Mouse (Mus musculus) spleen, adult 2 months (tissue): ENCODE data around the gene Spaca6. TPM values are rescaled to one million over a fixed set of nuclear protein-coding genes. Genes with fewer than 3 reads are reported as not detected.

ENCODE experiments used
- DNase-seq, 2 experiments: peaks; one replicate each; pipeline versions ENCODE4 v3.0.0 to v3.0.0-alpha.2; 2012 to 2021; ENCODE audit warnings: low spot score in 2 of 2, low read depth in 1 of 2
- H3K27ac ChIP-seq: fragments of 200-500 bp; 2 replicates; pipeline ENCODE4 v1.5.1; 2012; ENCODE audit warnings: low read length, inconsistent platforms; ENCODE audit not compliant: insufficient read depth
- H3K27me3 ChIP-seq: fragments of 200-500 bp; 2 replicates; pipeline ENCODE4 v1.6.1; 2012; ENCODE audit warnings: mild to moderate bottlenecking, moderate library complexity, low read length, inconsistent platforms; ENCODE audit not compliant: control insufficient read depth, insufficient read depth
- H3K36me3 ChIP-seq: fragments of 200-500 bp; 2 replicates; pipeline ENCODE4 v1.6.1; 2012; ENCODE audit warnings: mild to moderate bottlenecking, low read length, inconsistent platforms; ENCODE audit not compliant: control insufficient read depth, insufficient read depth
- H3K4me1 ChIP-seq: fragments of 200-500 bp; 2 replicates; pipeline ENCODE4 v1.6.1; 2011; ENCODE audit warnings: inconsistent platforms; ENCODE audit not compliant: control insufficient read depth, insufficient read depth, insufficient read length
- H3K4me3 ChIP-seq: fragments of 200-500 bp; 2 replicates; pipeline ENCODE4 v1.5.1; 2011; ENCODE audit warnings: mild to moderate bottlenecking, inconsistent platforms; ENCODE audit not compliant: insufficient read depth, insufficient read length; ENCODE audit errors: extremely low read depth
- CTCF ChIP-seq: fragments of 200-500 bp; IDR thresholded peaks from 2 replicates; pipeline ENCODE4 v1.5.1; 2011; ENCODE audit warnings: mild to moderate bottlenecking, inconsistent platforms; ENCODE audit not compliant: insufficient read depth, insufficient read length, insufficient replicate concordance; ENCODE audit errors: extremely low read depth
- POLR2A ChIP-seq: fragments of 200-500 bp; IDR thresholded peaks from 2 replicates; pipeline ENCODE4 v1.6.1; 2011; ENCODE audit warnings: low read depth, low read length, inconsistent platforms
- whole genome bisulfite sequencing: fragments of 180-500 bp; shearing (Covaris S2); methylation state at CpG from one replicate; pipeline ENCODE4 v1.1.7; 2018; 5-methylcytosine and 5-hydroxymethylcytosine counted together
- polyA plus RNA-seq: library from polyadenylated mRNA; depleted of rRNA; stranded (reverse); fragments of >200 nt; gene quantifications from 2 replicates; pipeline ENCODE4 v1.2.3, GENCODE M21; 2012

Gene Spaca6
- polyA plus RNA-seq, 1 experiment = 8.6 TPM

GRCm38 (mm10) chr17:17827658-17828190, 766 bp downstream of the Spaca6 start:
- H3K4me3 ChIP-seq = peak overlapping the region; percentile 47
- TF ChIP-seq CTCF (no peak), POLR2A (no peak)
- no peak for DNase-seq
- peaks cover 3% of the 10 kb centered on the region for H3K4me1 ChIP-seq
- peak overlapping the region; percentile 57 for H3K27ac ChIP-seq
- peaks cover 12% of the 10 kb centered on the region for H3K27me3 ChIP-seq
- no peaks in the 10 kb centered on the region for H3K36me3 ChIP-seq
- 6% methylated on average over 13 of the region's 13 CpGs for WGBS

DNA sequence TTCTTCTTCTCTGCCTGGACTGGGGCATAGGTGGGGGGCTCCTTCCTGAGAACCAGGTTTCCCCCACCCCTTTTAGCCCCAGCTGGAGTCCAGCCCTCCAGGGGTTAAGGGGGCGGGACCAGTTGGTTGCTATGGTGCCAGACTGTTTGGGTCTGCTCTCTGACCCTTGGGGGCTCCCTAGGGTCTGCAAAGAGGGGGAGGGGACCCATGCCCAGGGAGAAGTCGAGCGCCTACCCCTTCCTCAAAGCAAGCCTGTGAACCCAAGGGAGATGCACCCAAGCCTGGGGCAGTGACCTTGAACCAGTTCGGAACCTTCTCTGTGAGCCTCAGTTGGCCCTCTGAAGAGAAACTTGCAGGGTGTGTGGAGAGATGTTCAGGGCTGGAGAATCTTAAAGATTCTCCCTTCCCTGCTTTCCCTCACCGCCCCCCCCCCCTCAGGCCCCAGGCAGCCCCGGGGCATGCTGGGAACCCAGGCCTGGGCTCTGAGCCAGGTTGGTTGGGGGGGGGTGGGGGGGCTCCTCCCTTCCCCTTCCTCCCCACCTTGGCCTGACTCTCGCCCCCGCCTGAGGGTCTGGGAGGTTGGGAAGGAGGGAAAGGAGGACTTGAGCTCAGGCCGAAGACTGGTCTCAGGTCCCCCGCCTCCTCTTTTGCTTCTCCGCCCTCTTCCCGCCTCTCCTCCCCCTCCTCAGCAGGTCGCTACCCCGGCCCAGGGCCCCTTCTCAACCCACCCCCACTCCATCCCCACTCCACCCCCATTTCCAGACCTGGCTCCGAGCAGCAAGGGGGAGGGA, 1.4 kb downstream of the Spaca6 start:
- 5% methylated on average over 10 of the region's 15 CpGs for WGBS
- Histone ChIP-seq H3K27ac (peak overlapping the region; percentile 57), H3K4me1 (peaks cover 3% of the 10 kb centered on the region), H3K27me3 (peaks cover 12% of the 10 kb centered on the region), H3K4me3 (peak overlapping the region; percentile 47; the same call in 1 of the 2 replicates), H3K36me3 (no peaks in the 10 kb centered on the region)
- no peak for DNase-seq
- TF ChIP-seq CTCF (no peak), POLR2A (no peak)

DNA sequence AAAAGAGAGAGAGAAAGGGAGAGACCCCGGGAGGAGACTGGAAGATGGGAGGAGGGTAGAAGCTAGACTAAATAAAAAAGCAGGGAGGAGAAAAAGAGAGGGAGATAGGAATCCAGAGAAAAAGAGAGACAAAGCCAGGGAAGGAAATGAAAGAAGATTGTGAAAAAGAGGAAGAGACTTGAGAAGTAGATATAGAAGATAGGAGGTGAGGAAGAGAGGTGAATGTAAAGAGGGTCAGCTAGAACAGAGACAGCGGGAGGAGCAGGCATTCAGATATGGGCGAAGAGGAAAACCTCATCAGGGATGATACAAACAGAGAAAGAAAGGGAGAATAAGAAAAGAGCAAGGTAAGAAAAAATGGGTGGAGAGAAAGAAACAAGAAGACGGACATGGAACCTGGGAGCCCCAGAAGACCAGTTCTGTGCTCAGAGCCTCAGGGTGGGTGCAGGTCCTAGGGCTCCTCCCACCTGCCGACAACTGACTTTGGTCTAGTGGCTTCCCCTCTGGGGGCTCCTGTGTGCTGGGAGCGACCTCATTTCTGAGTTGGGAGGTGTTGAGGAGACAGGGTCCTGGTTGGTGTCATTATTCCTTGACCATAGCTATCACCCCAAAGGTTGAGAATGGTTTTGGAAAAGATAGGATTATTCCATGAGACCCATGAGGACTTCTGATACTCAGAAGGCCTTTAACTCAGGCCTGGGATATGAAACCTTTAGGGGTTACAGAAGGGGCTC, 2.3 kb downstream of the Spaca6 start:
- H3K36me3 ChIP-seq = no peaks in the 10 kb centered on the region
- peaks cover 3% of the 10 kb centered on the region for H3K4me1 ChIP-seq
- H3K4me3 ChIP-seq = no peak overlapping the region
- DNase-seq = no peak
- TF ChIP-seq CTCF (no peak), POLR2A (no peak)
- 33% methylated on average over 6 of the region's 6 CpGs for WGBS
- no peak overlapping the region for H3K27ac ChIP-seq
- H3K27me3 ChIP-seq = peaks cover 12% of the 10 kb centered on the region

- TF ChIP-seq CTCF (no peak), POLR2A (no peak)
- peaks cover 3% of the 10 kb centered on the region for H3K4me1 ChIP-seq
- no peaks in the 10 kb centered on the region for H3K36me3 ChIP-seq
- DNase-seq = no peak
- 91% methylated on average over 23 of the region's 23 CpGs for WGBS
- peaks cover 12% of the 10 kb centered on the region for H3K27me3 ChIP-seq
- no peak overlapping the region for H3K4me3 ChIP-seq
- no peak overlapping the region for H3K27ac ChIP-seq
These were observed 3.0 kb downstream of the Spaca6 start for GRCm38 (mm10) chr17:17829816-17830535.

DNA sequence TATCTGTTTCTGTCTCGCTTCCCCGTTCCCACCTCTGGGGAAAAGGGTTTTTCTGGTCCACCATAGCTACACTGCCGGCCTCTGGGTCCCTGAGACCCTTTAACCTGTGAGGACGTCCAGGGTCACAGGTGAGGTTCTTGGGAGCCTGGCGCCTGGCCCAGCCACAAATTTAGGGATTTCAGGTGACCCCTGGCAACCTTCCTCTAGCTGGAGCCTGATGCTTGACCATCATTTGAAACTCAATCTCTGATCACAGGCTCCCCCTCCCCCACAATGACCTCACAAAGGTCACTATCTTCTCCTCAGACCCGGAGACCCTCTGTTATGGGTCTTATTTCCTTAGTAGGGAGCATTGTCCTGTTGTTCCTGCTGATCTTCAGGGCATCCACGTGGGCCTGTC, 3.8 kb downstream of the Spaca6 start:
- 69% methylated on average over 7 of the region's 7 CpGs for WGBS
- Histone ChIP-seq H3K36me3 (no peaks in the 10 kb centered on the region), H3K4me1 (peaks cover 3% of the 10 kb centered on the region), H3K27ac (no peak overlapping the region), H3K27me3 (peaks cover 12% of the 10 kb centered on the region), H3K4me3 (no peak overlapping the region)
- TF ChIP-seq CTCF (no peak), POLR2A (no peak)
- no peak for DNase-seq

GRCm38 (mm10) chr17:17834896-17835295, 7.9 kb downstream of the Spaca6 start:
- H3K27ac ChIP-seq = no peak overlapping the region
- 23% methylated on average over 1 of the region's 1 CpGs for WGBS
- no peak for TF ChIP-seq CTCF
- no peak for TF ChIP-seq POLR2A

More at GRCm38 (mm10) chr17:17834896-17835295, 7.9 kb downstream of the Spaca6 start:
- Histone ChIP-seq H3K36me3 (no peaks in the 10 kb centered on the region), H3K4me1 (peaks cover 4% of the 10 kb centered on the region; the same call in 1 of the 2 replicates), H3K4me3 (no peak overlapping the region), H3K27me3 (no peaks in the 10 kb centered on the region)
- DNase-seq = no peak
